Mouse (Mus musculus): ENCODE data around the gene Ubap1. TPM values are rescaled to one million over a fixed set of nuclear protein-coding genes. Genes with fewer than 3 reads are reported as not detected.

The Ubap1 gene
- polyA plus RNA-seq, 1 experiment from 2014 or later: 73.6 TPM

Other genes starting within 250 kb of the Ubap1 start
- 41.7 and 45.6 TPM in 2 replicates for gene Nol6, start 224.5 kb upstream of the Ubap1 start, polyA plus RNA-seq (2015; fragmentation: Nextera tagmentation; extraction: Ambion mirVana)
- 51.4 and 56.2 TPM in 2 replicates for gene Ube2r2, start 213.3 kb upstream of the Ubap1 start, polyA plus RNA-seq (2015; fragmentation: Nextera tagmentation; extraction: Ambion mirVana)
- gene Ubap2, start 73.9 kb upstream of the Ubap1 start, polyA plus RNA-seq (2015; fragmentation: Nextera tagmentation; extraction: Ambion mirVana): 62.5 and 63.5 TPM in 2 replicates
- 88.9 and 101 TPM in 2 replicates for gene Dcaf12, start 34.1 kb upstream of the Ubap1 start, polyA plus RNA-seq (2015; fragmentation: Nextera tagmentation; extraction: Ambion mirVana)
- 3.7 and 4.9 TPM in 2 replicates for gene Kif24, start 115.9 kb downstream of the Ubap1 start, polyA plus RNA-seq (2015; fragmentation: Nextera tagmentation; extraction: Ambion mirVana)
- 68.2 and 71.7 TPM in 2 replicates for gene Nudt2, start 116.2 kb downstream of the Ubap1 start, polyA plus RNA-seq (2015; fragmentation: Nextera tagmentation; extraction: Ambion mirVana)
- gene AI464131, start 154.1 kb downstream of the Ubap1 start, polyA plus RNA-seq (2015; fragmentation: Nextera tagmentation; extraction: Ambion mirVana): 2.8 and 3.4 TPM in 2 replicates
- gene 1110017D15Rik, start 168.3 kb downstream of the Ubap1 start, polyA plus RNA-seq (2015; fragmentation: Nextera tagmentation; extraction: Ambion mirVana): 8.8 and 11.1 TPM in 2 replicates
- 13.7 and 14.2 TPM in 2 replicates for gene Fam219a, start 220.5 kb downstream of the Ubap1 start, polyA plus RNA-seq (2015; fragmentation: Nextera tagmentation; extraction: Ambion mirVana)
- 1.2 and 1.7 TPM in 2 replicates for gene Dnaic1, start 220.8 kb downstream of the Ubap1 start, polyA plus RNA-seq (2015; fragmentation: Nextera tagmentation; extraction: Ambion mirVana)